Mouse (Mus musculus): ENCODE measurements around the gene Suv39h1.
"Not testable (repeated sequence)": the region's sequence is repeated elsewhere in the genome, so short reads cannot be mapped to it uniquely, and the experiment has no call there.

Gene Suv39h1

DNA sequence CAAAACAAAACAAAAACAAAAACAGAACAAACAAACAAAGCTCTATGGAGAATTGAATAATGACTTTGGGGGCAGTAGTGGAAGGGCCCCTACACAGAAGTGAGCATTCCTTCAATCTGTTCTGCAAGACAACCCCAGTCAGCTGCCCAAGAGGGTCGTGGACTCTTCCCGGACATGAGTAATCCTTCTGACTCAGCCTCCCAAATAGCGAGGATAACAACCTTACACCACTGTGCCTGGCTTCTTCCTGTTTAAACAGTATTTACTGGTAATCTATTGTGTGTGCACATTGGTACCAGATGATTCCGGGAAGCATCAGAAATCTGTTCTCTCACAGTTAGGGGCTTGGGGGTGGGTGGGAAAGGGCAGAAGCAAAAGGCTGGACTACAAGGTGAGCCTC is 47.7 kb downstream of the Suv39h1 start:
- DNase-seq (ENCODE audit: inconsistent ontology term), result no peak

GRCm38 (mm10) chrX:8024795-8025194 is 49.8 kb downstream of the Suv39h1 start:
- DNase-seq (ENCODE audit: inconsistent ontology term), result no peak

DNA sequence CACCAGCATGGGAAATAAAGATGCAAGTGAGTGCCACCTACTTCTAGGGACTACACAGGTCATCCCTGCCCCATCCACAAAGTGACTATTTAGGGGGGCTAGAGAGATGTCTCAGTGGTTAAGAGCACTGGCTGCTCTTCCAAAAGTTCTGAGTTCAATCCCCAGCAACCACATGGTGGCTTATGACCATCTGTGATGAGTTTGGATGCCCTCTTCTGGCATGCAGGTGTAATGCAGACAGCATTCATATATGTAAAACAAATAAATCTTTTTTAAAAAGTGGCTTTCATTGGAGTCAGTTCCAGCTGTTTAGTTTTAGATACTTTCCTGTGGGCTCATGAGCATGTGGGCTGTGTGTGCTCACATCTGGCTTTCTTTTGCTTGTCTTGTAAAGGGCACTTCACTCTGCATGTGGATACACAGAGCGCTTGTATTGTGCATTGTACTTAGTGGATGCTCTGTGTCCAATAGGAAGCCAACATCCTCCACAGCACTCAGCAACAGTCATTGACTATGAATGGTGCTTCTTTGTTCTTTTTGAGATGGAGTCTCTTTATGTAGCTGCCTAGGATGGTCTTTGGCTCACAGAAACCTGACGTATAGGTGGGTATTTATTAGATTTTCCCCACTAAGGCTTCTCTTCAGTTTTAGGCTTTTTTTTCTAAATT is 54.3 kb downstream of the Suv39h1 start:
- no peak for DNase-seq (ENCODE audit: inconsistent ontology term)

GRCm38 (mm10) chrX:8018286-8018685 is 56.3 kb downstream of the Suv39h1 start, which contains the start of gene Glod5:
Gene Glod5, minus strand, starts transcription at chrX:8018492.
- DNase-seq (ENCODE audit: inconsistent ontology term), result no peak

DNA sequence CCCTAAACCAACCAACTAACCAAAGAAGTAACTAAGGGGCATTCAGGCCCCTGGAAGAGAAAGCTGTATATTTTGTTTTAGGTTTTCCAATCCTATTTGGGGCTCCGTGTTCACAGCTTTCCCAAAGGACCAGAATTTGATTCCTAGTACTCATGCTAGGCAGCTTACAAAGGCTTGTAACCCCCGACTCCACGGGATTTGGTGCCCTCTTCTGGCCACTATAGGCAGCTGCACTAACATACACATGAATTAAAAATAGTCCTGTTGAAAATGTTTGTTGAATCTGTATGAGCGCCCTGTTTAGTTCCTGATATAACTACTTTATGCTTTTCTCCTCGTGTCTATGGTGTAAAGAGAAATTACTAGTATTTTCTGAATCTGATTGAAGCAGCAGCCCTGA is 57.4 kb downstream of the Suv39h1 start:
- DNase-seq (ENCODE audit: inconsistent ontology term), result peak; percentile 29

DNA sequence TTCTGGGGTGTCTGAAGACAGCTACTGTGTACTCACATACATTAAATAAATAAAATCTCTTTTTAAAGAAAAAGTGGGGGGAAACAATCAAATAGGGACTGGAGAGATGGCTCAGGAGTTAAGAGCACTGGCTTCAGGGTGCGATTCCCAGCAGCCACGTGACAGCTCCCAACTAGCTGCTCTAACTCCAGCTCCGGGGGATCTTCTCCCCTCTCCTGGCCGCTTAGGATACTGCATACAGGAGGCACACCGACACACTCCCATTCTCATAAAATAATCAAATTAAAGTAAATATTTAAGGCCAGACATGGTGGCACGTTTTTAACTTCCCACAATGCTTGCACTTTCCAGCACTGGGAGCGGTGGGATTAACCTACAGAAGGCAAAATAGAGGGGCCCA is 58.9 kb downstream of the Suv39h1 start:
- not testable (repeated sequence) for DNase-seq (ENCODE audit: inconsistent ontology term)

GRCm38 (mm10) chrX:8013569-8014314 is 60.8 kb downstream of the Suv39h1 start:
- no peak for DNase-seq (ENCODE audit: inconsistent ontology term)

- DNase-seq (ENCODE audit: inconsistent ontology term), result no peak
These were observed 61.4 kb downstream of the Suv39h1 start for GRCm38 (mm10) chrX:8013157-8013556.
